Mouse (Mus musculus) lung, postnatal 0 days (tissue): ENCODE data around the gene Usb1.

Experiments
- CTCF ChIP-seq: IDR thresholded peaks from 2 replicates; pipeline ENCODE4 v1.5.1; 2016; ENCODE audit warnings: antibody characterized with exemption, mild to moderate bottlenecking
- EP300 ChIP-seq: IDR thresholded peaks from 2 replicates; pipeline ENCODE4 v1.6.1; 2016; ENCODE audit warnings: antibody characterized with exemption, mild to moderate bottlenecking, control low read depth

DNA sequence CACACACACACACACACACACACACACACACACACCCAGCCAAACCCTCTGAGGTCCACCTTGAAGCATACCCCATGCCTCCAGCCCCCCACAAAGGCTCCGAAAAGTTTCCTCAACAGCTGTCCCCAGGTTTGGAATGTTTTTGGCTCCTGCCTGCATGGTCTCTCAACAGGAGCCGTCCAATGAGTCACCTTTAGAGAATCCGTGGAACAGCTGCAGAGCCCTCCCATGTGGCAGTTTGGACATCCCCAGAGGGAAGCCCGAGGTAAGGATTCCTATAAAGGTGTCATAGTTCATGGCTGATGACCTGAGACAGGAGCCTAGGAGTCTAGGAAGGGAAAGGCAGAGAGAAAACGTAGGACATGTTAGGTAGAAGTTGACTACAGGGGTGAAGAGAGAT is 54.0 kb downstream of the Usb1 start:
- TF ChIP-seq CTCF, result no peak
- no peak for TF ChIP-seq EP300
